Mouse (Mus musculus): ENCODE data around the gene Lrrc19. TPM values are rescaled to one million over a fixed set of nuclear protein-coding genes. Genes with fewer than 3 reads are reported as not detected.

The Lrrc19 gene
- polyA plus RNA-seq (2015; fragmentation: Illumina TruSeq; extraction: RNeasy Lipid Tissue Mini Kit (QIAGEN cat#74804); ENCODE audit: low read depth, low replicate concordance), result not detected

GRCm38 (mm10) chr4:94649920-94650319 lies at the start of gene Lrrc19:
TSS of gene Lrrc19 (minus strand) at chr4:94650144.

GRCm38 (mm10) chr4:94613972-94614626 lies 35.8 kb downstream of the Lrrc19 start, which contains the start of gene Ift74:
TSS of gene Ift74 (plus strand) at chr4:94614491.

GRCm38 (mm10) chr4:94603031-94603629 lies 46.8 kb downstream of the Lrrc19 start, which contains the start of gene Plaa:
TSS of gene Plaa (minus strand) at chr4:94603244.

Other genes with a start within 250 kb of the Lrrc19 start
- not detected for gene Gm10306, start 93.6 kb downstream of the Lrrc19 start, polyA plus RNA-seq (2015; fragmentation: Illumina TruSeq; extraction: RNeasy Lipid Tissue Mini Kit (QIAGEN cat#74804); ENCODE audit: low read depth, low replicate concordance)
- 8.6 TPM for gene Caap1, start 93.3 kb downstream of the Lrrc19 start, polyA plus RNA-seq (2015; fragmentation: Illumina TruSeq; extraction: RNeasy Lipid Tissue Mini Kit (QIAGEN cat#74804); ENCODE audit: low read depth, low replicate concordance)
- gene Plaa, start 46.9 kb downstream of the Lrrc19 start, polyA plus RNA-seq (2015; fragmentation: Illumina TruSeq; extraction: RNeasy Lipid Tissue Mini Kit (QIAGEN cat#74804); ENCODE audit: low read depth, low replicate concordance), result 34.4 TPM
- gene Ift74, start 35.7 kb downstream of the Lrrc19 start, polyA plus RNA-seq (2015; fragmentation: Illumina TruSeq; extraction: RNeasy Lipid Tissue Mini Kit (QIAGEN cat#74804); ENCODE audit: low read depth, low replicate concordance), result 27.0 TPM
- gene Tek, start 89.1 kb upstream of the Lrrc19 start, polyA plus RNA-seq (2015; fragmentation: Illumina TruSeq; extraction: RNeasy Lipid Tissue Mini Kit (QIAGEN cat#74804); ENCODE audit: low read depth, low replicate concordance), result 9.4 TPM